Mouse (Mus musculus) neural tube, embryonic 10.5 days (tissue): ENCODE data around the gene Cyp2d9.
"Not testable (repeated sequence)": the region's sequence is repeated elsewhere in the genome, so short reads cannot be mapped to it uniquely, and the experiment has no call there.

ENCODE experiments used
- DNase-seq: peaks from one replicate; pipeline ENCODE4 v3.0.0-alpha.2; 2017; ENCODE audit warnings: low spot score; ENCODE audit errors: extremely low spot score

Cyp2d9 gene

DNA sequence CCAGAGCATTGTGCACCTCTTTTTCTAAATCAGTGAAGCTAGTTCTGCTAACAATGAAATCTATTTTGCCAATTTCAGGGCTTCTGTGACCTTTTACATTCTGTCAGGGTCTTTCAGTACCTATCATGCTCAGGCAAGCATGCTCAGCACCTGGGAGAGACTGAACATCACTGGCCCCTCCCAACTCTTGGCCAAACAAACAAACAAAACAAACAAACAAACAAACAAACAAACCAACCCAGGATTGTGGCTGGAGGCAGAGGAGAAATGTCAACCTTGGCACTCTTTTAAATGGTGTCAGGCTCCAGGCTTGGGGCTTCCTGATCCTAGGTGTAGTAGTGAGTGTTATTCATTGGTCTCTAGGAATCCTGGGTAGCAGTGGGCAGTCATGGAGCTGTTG, at the start of gene Cyp2d9:
Cyp2d9 (plus strand) TSS at position 301 of the 400 bp plus-strand sequence.
- DNase-seq: no peak

DNA sequence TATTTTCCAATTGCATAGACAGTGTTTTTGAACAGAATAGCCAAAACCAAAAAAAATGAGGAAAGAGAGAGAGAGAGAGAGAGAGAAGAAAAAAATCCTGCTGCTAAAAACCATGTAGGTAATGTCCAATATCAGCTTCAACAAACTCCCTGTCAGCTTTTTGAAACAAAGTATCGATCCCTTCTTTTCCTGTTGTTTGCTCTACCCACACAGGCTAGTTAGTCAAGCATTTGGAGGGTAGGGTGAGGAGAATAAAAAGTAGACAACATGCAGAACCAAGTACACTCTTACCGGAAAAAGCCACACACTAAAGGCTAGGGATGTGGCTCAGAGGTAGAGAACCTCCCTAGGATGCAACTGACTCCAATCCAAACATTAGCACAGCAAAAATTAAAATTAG, 47.5 kb upstream of the Cyp2d9 start:
- DNase-seq: no peak

DNA sequence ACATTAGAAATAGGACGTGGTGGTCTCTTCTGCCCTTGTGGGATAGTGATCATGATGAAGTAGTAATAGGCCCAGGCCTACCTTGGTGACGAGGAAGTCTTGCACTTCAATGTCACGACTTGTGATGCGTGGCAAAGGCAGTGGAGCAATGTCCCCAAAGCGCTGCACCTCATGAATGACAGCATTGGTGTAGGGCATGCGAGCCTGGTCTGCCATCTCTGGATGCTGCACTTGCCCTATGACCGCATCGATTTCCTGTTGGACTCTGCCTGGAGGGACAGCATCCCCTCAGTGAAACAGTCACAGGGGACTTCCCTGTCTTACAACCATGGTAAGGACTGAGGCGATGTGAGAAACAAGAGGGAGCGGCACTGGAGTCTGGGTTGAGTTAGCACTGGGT, 43.3 kb upstream of the Cyp2d9 start:
- not testable (repeated sequence) for DNase-seq

DNA sequence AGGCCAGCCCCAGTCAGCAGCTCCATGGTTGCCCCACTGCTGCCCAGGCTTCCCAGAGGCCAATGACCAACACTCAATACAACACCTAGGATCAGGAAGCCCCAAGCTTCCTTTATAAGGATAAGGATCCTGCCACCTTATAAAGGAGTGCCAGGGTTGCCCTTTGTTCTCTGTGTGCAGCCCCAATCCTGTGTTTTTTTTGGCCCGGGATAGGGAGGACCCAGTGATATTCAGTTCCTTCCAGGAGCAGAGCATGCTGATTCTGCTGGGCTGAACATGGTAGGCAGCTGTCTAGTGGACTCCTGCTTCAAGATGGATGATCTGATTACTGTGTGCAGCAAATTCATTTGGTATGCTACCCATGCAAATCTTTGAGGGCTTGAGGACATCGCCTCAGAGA, 39.3 kb upstream of the Cyp2d9 start, which contains the start of gene Cyp2d11:
Cyp2d11 (minus strand) TSS at position 101 of the 400 bp plus-strand sequence.
- DNase-seq: not testable (repeated sequence)

DNA sequence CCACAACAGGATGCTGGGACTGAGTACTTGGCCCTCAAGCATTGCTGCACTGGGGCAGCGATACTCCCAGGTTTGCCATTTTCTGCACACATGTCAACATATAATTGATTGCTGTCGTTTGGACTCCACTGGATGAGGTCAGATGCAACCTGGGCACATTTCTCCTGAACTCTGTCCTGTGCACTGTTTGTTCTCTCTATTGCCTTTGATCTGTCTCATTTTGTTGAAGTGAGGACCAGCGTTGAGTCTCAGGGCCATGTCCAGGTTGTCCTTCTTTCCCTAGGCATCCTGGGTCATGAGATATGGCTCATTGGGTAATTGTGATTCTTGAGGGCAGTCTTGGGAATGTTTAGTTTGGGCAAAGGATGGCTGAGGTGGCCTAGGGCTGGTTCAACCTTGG, 37.3 kb upstream of the Cyp2d9 start:
- not testable (repeated sequence) for DNase-seq

DNA sequence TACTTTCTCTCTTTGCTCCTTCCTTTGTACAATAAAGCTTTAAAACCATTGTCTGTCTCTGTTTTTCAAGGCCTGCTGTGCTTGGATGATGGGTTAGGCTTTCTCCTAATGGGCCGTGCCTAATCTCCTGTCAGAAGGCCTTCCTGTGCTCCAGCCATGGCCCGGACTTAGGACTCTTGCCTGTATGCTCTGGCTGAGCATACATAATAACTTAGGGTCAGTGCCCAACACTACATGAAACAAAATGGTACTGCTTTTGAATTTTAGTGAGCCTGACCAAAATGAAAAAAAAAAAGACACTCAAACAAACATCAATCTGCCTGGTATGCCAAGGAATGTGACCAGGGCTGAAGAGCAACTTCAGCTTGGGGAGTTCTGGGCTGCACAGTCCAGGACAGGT, 31.7 kb upstream of the Cyp2d9 start:
- DNase-seq: no peak

DNA sequence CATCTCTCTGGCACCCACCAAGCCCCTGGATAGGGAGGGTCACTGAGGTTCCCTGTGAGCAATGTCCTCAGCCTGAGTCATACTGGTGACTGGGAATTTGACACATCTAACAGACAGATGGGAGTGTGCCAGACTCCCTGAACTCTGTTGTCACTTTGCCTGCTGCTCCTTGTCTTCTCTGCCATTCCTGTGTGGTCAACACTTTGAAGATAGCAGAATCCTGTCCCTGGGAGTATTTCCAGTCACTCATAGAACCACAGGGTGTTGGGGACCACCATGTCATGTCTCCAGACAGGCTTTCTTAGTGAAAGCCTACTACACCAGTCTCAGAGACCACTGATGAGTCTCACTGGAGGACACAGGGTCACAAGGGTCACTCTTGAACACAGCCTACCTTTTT, 31.1 kb upstream of the Cyp2d9 start:
- DNase-seq: no peak

DNA sequence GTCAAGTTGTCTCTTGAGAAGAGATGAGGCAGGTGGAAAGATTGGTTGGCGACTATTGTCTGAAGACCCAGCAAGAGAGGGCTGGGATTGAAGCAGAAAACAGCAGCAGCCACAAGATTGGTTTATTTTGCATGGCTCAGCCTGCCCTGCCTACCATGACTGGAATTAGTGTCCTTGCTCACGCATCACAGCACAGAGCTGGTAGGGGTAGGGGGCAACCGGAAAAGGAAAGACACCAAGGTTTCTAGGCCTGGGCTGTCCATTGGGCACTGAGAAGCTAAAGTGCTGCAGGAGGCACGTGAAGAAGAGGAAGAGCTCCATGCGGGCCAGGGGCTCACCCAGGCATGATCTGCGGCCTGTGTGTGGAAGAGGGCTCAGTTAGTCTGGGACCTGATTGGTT, 30.5 kb upstream of the Cyp2d9 start:
- DNase-seq: no peak

DNA sequence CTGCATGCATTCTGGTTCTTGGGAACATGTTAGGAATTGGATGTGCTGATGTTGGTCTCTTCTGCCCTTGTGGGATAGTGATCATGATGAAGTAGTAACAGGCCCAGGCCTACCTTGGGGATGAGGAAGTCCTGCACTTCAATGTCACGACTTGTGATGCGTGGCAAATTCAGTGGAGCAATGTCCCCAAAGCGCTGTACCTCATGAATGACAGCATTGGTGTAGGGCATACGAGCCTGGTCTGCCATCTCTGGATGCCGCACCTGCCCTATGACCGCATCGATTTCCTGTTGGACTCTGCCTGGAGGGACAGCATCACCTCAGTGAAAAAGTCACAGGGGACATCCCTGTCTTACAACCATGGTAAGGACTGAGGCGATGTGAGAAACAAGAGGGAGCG, 29.6 kb upstream of the Cyp2d9 start:
- no peak for DNase-seq

- no peak for DNase-seq
These were observed 29.1 kb upstream of the Cyp2d9 start for GRCm38 (mm10) chr15:82404163-82404562.

DNA sequence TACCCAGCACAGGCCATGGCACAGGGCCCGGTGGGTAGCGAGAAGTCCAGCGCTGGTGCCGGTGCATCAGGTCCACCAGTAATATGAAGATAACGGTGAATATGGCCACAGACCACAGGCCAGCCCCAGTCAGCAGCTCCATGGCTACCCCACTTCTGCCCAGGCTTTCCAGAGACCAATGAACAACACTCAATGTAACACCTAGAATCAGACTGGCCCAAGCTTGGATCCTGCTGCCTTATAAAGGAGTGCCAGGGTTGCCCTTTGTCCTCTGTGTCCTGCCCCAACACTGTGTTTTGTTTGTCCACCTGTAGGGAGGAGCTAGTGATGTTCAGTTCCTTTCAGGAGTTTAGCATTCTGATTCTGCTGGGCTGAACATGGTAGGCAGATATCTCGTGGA, 26.3 kb upstream of the Cyp2d9 start, which contains the start of gene Cyp2d10:
Cyp2d10 (minus strand) TSS at position 215 of the 400 bp plus-strand sequence.
- DNase-seq: no peak

DNA sequence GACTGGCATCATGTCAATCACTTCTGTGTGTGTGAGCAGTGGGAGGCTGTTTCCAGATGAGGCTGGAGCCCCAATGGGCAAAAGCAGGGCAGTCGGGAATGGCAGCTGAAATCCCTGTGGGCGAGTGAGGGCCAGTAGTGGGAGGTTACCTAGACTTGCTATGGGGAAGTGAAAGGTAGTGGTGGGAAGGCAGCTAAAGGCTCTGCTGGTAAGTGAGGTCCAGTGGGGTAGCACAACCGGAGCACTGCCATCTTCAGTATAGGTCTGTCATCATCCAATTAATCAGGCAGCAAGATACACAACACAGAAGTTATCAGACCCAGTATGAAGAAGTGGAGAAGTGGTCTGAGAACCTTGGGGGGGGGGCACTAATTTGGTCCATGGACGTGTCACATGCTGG, 25.7 kb upstream of the Cyp2d9 start:
- no peak for DNase-seq

DNA sequence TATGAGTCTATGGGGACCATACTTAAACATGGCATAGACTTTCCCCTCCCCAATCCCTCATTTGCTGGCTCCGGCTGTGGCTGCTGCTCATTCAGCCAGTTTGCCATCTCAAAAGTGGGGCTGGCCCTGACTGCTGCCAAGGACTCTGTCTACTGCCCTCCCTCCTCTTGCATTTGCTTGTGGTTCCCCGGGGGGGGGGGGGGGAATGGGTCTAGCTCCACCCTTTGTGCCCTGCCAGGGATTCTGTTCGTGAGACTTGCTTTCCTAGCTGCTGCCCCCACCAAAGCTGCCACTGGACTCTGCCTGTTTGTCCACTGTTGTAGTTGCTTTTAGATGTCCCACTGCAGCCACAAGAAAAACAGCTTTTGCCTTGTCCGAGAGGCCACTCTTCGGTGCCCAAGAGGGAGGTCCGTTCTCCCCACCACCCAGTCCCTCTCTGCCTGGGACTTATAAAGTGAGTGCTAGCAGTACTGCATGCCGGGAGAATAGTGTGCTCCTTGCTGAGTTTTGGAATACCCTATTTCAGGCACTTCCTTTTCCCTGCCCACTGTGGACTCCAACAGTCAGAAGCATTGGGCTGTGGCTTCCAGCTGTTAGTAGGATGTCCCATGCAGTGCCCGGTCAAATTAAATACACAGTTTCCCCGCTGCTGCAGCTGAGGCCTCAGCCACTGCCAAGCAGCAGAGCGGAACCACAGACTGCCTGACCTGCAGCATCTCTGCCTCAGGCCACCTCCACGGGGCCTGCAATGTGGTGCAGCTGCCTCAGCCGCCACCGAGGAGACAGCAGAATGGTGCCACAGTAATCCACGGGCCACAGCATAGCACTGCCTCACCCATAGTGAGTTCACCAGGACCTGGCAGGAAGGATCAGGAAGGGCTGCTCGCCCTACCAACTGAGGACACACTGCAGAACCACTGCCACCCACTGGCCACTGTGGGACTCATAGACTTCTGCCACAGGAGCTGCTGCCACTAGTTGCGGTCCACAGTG, 16.1 kb upstream of the Cyp2d9 start:
- peak; percentile 63 for DNase-seq

DNA sequence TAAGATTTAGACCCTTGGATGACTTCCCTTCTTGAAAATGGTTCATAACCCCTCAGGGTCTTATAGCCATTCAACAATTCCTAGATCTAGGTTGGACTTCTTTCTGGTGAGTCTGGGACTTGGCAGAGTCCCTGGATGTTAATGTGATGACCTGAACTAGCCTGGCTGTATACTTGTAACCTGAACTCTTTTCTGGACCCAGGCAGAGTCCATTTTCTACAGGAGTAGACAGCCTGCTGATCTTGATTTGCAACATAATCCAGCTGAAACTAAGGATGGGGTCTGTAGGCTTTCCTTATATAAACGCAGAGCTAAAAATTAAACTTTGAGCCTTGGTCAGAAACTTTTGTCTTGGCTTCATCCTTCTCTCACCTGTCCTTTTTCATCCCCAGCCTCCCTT, 14.6 kb upstream of the Cyp2d9 start:
- DNase-seq: no peak

- DNase-seq: no peak
These were observed 10.3 kb upstream of the Cyp2d9 start for GRCm38 (mm10) chr15:82422935-82423334.

DNA sequence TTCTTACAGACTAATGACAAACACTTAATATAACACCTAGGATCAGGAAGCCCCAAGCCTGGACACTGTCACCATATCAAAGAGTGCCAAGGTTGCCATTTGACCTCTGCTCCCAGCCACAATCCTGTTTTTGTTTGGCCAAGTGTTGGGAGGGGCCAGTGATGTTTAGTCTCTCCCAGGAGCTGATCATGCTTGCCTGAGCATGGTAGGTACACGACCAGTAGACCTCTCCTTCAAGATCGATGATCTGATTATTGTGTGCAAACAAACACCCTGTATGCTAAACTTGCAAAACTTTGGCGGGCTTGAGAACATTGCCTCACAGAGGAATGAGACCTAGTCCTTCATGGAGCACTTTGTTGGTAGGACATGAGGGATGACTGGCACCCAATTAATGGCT, 9.8 kb upstream of the Cyp2d9 start:
- DNase-seq: no peak

GRCm38 (mm10) chr15:82433621-82434020, 384 bp downstream of the Cyp2d9 start:
- no peak for DNase-seq

- DNase-seq: no peak
These were observed 1.3 kb downstream of the Cyp2d9 start for GRCm38 (mm10) chr15:82434541-82434940.

GRCm38 (mm10) chr15:82435011-82435410, 1.8 kb downstream of the Cyp2d9 start:
- no peak for DNase-seq

GRCm38 (mm10) chr15:82435606-82436005, 2.4 kb downstream of the Cyp2d9 start:
- DNase-seq: no peak

- no peak for DNase-seq
These were observed 4.9 kb downstream of the Cyp2d9 start for GRCm38 (mm10) chr15:82437975-82438617.

DNA sequence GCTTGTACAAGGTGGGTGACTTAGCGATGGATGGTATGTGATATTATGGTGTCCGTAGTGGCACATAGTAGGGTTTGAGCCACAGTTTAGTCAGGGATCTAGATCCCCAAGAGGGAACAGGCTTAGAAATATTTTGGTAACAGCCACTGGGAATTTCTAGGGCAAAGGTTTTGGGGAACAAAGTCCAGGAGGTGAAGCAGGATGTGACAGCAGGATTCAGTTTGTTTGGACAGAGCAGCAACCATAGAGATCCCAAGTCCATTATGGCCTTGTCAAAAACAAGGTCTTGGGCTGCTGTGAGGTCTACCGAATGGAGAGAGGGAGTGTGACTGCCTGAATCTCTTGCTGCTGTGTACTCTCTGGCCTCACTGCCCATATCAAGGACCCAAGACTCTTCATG, 10.4 kb downstream of the Cyp2d9 start:
- no peak for DNase-seq
